Mouse (Mus musculus): ENCODE data around the gene Pip5k1a.
"Not testable (repeated sequence)": the region's sequence is repeated elsewhere in the genome, so short reads cannot be mapped to it uniquely, and the experiment has no call there.

The Pip5k1a gene

DNA sequence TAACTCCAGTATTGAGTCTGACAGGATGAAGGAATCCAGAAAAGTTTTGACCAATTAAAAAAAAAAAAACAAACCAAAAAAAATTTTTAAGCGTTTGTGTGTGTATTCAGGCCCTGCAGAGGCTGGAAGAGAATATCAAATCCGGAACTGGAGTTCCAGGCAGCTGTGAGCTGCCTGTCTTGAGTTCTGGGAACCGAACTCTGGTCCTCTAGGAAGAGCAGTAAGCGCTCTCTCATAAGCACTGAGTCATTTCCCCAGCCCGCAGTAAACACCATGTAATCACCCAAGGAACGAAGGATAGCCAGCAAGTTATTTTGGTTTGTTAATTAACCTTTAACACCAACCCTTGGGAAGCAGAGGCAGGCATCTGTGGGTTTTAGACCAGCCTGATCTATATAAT lies 63.5 kb downstream of the Pip5k1a start:
- DNase-seq (ENCODE audit: extremely low read depth, low read depth, low spot score) = no peak

- no peak for DNase-seq (ENCODE audit: extremely low read depth, low read depth, low spot score)
Observed at GRCm38 (mm10) chr3:95042838-95043229, 63.9 kb downstream of the Pip5k1a start.

DNA sequence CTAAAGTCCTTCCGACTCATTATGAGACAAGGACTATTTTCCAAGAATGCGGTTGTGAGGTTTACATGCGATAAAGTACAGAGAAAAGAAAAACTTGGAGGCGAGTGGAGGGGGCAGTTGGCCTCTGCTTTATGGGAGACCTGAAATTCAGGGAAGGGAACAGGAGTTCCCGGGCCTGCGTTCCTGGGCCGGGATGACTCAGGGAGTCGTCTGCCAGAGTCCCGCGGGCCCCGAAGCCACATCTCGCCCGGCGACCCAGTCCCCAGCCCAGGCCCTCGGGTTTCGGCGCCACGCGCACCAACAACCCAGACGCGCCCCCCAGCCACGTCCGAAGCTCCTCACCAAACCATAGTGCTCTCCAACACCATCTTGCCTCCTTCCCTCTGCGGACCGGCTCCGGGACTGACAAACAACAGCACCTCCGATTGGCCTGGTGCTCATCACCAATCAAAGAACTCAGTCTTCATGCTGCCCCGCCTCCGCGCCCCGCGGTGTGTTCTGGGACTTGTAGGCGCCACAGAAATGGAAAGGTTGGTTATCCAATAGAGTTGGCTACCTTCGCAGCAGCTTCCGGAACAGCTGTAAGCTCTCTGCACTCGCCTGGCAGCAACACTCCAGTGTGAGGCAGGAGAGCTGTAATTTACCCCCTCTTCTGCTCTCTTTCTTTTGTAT lies 64.4 kb downstream of the Pip5k1a start, which contains the start of gene Psmd4:
Gene Psmd4, minus strand, starts transcription at position 449 of the 672 bp plus-strand sequence.
- peak; percentile 91 for DNase-seq (ENCODE audit: extremely low read depth, low read depth, low spot score)

DNA sequence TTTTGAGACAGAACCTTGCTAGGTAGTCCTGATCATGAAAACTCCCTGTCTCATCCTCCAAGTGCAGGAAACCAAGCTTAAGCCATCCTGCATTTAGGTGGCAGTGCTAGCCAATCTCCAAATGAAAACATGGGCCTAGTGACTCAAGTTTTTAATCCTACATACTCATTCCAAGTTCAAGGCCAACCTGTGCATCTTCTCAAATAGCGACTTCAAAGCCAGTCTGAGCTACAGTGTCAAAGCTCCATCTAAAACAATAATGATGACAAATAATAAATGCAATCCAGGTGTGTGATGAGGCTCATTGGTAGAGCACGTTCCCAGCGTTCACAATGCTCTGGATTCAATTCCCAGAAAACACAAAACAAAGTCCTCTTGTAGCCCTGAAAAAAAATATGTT lies 65.1 kb downstream of the Pip5k1a start:
- DNase-seq (ENCODE audit: extremely low read depth, low read depth, low spot score) = no peak

- no peak for DNase-seq (ENCODE audit: extremely low read depth, low read depth, low spot score)
Observed at GRCm38 (mm10) chr3:95029953-95030352, 76.8 kb downstream of the Pip5k1a start.

DNA sequence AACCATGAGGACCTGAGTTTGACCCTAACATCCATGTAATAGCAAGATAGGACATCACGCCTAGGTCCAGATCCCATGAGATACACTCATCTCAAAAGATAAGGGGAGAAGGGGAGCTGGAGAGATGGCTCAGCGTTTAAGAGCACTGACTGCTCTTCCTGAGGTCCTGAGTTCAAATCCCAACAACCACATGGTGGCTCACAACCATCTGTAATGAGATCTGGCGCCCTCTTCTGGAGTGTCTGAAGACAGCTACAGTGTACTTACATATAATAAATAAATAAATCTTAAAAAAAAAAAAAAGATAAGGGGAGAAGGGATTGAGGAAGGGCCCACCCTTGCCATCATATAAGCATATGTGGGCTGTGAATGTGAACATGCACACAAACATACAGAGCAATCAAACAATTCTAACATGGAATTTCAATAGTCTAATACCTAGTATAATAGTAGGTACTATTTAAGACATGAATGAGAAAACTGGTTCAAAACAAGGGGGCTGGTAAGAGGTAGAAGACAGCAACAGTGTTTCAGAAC lies 77.4 kb downstream of the Pip5k1a start:
- not testable (repeated sequence) for DNase-seq (ENCODE audit: extremely low read depth, low read depth, low spot score)

GRCm38 (mm10) chr3:95028603-95029002 lies 78.1 kb downstream of the Pip5k1a start:
- no peak for DNase-seq (ENCODE audit: extremely low read depth, low read depth, low spot score)

DNA sequence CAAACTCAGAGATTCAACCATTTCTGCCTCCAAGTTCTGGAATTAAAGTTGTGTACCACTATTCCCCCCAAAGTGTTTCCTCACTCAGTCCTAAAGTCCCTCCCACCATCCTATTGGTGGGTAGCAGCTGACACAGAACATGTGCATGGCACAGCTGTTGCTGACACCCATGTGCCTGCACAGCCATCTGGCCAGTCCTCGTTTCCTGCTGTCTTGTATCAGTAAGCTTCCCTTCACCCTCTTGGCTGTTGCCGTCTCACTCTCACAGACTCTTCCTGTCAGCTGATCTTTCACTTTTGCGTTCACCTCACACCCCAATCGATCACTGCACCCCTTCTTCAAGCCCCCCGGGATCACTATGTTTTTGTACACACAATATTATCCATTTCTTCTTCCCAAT lies 79.0 kb downstream of the Pip5k1a start:
- no peak for DNase-seq (ENCODE audit: extremely low read depth, low read depth, low spot score)

DNA sequence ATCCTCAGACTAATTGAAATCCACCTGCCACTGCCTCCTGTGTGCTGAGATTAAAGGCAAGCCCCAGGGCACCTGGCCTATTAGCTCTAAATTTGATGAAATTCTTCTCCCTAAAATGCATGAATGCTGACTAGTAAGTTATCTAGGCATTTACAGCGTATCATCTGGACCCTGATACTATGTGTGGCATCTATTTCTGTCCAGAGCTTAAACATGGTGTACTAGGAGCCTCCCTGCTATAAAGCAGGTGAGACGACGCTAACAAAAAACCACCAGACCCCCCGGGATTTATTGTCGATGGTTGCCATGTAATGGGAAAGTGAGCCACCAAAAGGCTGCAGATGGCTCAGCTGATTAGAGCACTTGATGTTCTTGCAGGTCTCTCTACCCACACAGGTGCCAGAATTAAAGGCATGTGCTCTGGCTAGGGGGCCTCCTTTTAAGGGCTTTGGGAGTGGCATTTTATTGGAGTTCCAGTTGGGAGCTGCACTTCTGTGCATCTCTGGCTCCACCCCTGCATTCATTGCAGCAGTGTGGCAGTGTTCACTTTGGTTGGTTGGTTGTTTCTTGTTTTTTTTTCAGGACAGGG lies 79.6 kb downstream of the Pip5k1a start:
- no peak for DNase-seq (ENCODE audit: extremely low read depth, low read depth, low spot score)

- no peak for DNase-seq (ENCODE audit: extremely low read depth, low read depth, low spot score)
Observed at GRCm38 (mm10) chr3:95025202-95025601, 81.5 kb downstream of the Pip5k1a start.

DNA sequence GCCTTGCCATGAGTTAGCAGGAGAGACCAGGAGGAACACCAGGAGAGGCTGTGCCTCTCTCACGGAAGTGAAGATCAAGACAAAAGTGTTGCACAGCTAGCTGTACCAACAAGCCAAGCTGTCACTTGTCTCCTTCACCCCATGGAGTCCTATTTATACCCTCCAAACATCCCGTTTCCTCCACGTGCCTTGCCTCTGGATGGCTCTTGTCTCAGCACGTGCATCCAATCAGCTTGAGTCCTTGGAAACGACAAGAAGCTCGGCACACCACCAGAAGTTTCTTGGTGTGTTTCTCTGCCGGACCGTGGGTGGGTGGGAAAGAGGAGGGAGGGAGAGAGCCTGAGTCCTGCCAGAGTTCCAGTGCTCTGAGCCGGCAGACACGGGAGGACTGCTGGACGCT lies 82.2 kb downstream of the Pip5k1a start:
- DNase-seq (ENCODE audit: extremely low read depth, low read depth, low spot score) = no peak

DNA sequence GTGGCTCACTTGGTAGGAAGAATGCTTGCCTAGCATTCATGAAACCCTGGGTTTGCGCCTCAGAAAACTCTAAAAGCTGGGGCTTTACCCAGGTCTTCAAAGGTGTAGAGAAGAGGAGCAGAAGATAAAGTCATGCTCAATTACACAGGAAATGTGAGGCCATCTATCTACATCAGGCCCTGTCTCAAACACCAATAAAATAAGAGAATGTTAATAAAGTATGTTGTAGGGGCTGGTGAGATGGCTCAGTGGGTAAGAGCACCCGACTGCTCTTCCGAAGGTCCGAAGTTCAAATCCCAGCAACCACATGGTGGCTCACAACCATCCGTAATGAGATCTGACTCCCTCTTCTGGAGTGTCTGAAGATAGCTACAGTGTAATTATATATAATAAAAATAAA lies 85.8 kb downstream of the Pip5k1a start:
- not testable (repeated sequence) for DNase-seq (ENCODE audit: extremely low read depth, low read depth, low spot score)

DNA sequence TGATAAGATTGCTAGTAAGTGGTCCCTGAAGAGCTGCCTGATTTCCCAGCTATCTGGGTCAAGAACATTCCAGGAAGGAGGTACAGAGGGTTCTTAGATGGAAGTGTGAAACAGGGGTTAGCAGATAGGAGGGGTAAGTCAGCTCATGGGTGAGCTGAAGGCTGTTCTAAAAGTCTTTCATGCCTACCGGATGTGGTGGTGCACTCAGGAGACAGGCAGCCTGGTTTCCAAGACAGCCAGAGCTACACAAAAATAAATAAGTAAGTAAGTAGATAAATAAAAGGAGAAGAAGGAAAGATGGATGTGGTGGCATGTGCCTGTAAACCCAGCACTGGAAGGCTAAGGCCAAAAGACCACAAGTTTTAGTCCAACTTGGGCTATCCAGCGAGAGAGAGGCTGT lies 88.0 kb downstream of the Pip5k1a start:
- no peak for DNase-seq (ENCODE audit: extremely low read depth, low read depth, low spot score)

DNA sequence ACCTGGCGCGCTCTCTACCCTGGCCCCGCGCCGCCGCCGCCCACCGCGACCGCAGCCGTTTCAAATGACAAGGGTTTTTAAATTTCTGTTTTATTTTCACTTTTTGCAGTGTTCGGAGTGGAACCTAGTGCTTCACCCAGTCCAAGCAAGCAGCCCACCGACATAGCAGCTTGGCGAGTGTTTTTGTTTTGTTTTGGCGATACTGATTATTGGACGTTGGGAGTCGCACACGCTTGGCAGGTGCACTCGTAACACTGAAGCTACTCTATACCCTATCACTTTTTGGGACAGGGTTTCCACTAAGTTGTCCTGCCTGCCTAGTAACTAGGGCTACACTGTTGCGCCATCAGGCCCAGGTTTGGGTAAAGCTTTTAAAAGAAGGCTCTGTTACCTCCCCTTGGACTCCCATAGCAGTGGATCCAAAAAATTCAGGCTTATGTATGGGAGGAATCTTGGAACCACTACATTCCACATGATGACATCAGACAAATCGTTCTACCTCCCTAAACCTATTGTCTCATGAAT lies 90.1 kb downstream of the Pip5k1a start:
- DNase-seq (ENCODE audit: extremely low read depth, low read depth, low spot score) = no peak

- DNase-seq (ENCODE audit: extremely low read depth, low read depth, low spot score) = peak; percentile 91
Observed at GRCm38 (mm10) chr3:95015891-95016531, 90.7 kb downstream of the Pip5k1a start.

DNA sequence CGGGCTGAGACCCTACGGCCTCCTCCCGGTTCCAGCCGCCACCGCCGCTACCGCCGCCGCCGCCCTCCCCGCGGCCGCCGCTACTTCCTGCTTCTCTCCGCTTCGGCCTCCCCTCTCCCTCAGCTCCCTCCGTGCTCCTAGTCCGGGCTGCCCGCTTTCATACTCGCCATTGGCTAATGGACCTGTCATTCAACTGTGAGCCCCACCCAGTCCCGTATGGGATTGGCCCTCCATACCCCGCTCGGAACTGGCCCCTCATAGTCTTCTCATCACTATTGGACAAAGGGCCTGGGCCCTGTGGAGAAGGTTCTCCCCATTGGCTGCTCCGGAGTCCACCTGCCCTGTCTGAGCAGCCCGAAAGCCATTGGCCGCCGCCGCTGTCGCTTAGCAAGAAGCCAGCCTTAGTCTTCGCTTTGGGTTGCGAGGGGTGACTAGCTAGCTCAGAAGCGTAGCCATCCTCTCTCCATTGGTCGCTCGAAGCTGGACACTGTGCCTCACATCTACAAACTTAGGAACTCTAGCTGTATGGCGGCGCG lies 91.3 kb downstream of the Pip5k1a start, which contains the start of gene Zfp687:
Gene Zfp687, minus strand, starts transcription at position 112 of the 536 bp plus-strand sequence.
- peak; percentile 93 for DNase-seq (ENCODE audit: extremely low read depth, low read depth, low spot score)

- no peak for DNase-seq (ENCODE audit: extremely low read depth, low read depth, low spot score)
Observed at GRCm38 (mm10) chr3:95014428-95015151, 92.1 kb downstream of the Pip5k1a start.

GRCm38 (mm10) chr3:95013699-95014427 lies 92.9 kb downstream of the Pip5k1a start:
- DNase-seq (ENCODE audit: extremely low read depth, low read depth, low spot score) = no peak

- no peak for DNase-seq (ENCODE audit: extremely low read depth, low read depth, low spot score)
Observed at GRCm38 (mm10) chr3:95012982-95013381, 93.7 kb downstream of the Pip5k1a start.

- DNase-seq (ENCODE audit: extremely low read depth, low read depth, low spot score) = no peak
Observed at GRCm38 (mm10) chr3:95010396-95010795, 96.3 kb downstream of the Pip5k1a start.

Measured in fat pad, adult 2 months (tissue).